Mouse (Mus musculus) heart, adult 11 months (tissue): Measurements from ENCODE around the gene Trappc4.
A peak's percentile ranks its signal among the peaks of the same experiment; 100 is the strongest.
"Not testable (repeated sequence)": the region's sequence is repeated elsewhere in the genome, so short reads cannot be mapped to it uniquely, and the experiment has no call there.

Source experiments
- DNase-seq: peaks from one replicate; pipeline ENCODE4 v3.0.0; 2022

The Trappc4 gene

GRCm38 (mm10) chr9:44406906-44407751 is at the start of gene Trappc4, which contains the start of gene Rps25:
Gene Trappc4 (minus strand): TSS chr9:44407600.
Gene Rps25 (plus strand): TSS chr9:44407139.
- DNase-seq = peak; percentile 100

GRCm38 (mm10) chr9:44454891-44455220 is 47.5 kb upstream of the Trappc4 start, which contains the start of gene Upk2:
Gene Upk2 (minus strand): TSS chr9:44454976.
- no peak for DNase-seq

- peak; percentile 96 for DNase-seq
Measured at GRCm38 (mm10) chr9:44454132-44454890, 46.9 kb upstream of the Trappc4 start.

GRCm38 (mm10) chr9:44450387-44450786 is 43.0 kb upstream of the Trappc4 start:
- DNase-seq = no peak

DNA sequence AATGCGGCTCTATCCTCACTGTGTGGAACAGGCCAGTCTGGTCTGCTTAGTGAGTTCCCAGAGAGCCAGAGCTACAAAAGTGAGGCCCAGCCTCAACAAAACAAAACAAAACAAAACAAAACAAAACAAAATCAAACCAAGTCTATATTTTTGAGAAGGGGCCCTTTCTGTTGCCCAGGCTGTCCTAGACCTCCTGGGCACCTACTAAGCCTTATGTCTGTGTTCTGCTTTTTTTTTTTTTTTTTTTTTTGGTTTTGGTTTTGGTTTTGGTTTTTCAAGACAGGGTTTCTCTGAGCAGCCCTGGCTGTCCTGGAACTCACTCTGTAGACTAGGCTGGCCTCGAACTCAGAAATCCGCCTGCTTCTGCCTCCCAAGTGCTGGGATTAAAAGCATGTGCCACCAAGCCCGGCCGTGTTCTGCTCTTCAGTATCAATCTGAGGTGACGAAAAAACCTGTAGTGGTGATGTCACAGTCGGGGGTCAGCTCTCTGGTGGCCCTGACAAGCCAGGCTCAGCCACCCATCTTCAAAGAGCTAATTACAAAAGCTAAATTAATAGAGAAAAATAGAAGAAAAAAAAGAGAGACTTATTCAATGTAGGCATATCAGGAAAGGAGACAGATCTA is 37.1 kb upstream of the Trappc4 start:
- DNase-seq = not testable (repeated sequence)

GRCm38 (mm10) chr9:44440961-44441360 is 33.6 kb upstream of the Trappc4 start, which contains the start of gene Foxr1:
Gene Foxr1 (minus strand): TSS chr9:44441136.
- no peak for DNase-seq

- DNase-seq = peak; percentile 94
Measured at GRCm38 (mm10) chr9:44435747-44436146, 28.3 kb upstream of the Trappc4 start.

DNA sequence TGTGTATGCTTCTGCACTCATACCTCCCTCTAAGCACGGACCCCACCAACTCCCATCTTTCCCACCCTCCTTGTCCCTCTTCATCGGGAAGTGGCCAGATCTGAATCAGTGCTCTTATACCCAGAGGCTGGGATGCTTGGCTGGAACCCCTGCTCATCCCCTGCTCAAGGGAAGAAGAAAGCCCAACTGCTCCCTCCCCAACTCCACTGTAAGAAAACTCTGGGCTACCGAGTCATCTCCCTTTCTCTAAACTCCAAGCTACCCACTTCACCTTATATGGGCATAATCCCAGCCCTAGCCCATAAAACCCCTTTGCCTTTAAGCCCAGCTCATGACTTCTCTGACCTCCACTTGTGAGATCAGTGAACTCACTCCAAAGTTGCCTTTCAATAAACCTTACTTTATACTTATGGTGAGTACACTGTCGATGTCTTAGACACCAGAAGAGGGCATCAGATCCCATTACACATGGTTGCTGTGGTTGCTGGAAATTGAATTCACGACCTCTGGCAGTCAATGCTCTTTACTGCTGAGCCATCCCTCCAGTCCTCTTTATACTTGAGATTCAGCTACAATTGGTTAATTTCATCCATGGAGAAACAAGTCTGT is 25.3 kb upstream of the Trappc4 start:
- no peak for DNase-seq

- DNase-seq = no peak
Measured at GRCm38 (mm10) chr9:44423576-44423975, 16.2 kb upstream of the Trappc4 start.

DNA sequence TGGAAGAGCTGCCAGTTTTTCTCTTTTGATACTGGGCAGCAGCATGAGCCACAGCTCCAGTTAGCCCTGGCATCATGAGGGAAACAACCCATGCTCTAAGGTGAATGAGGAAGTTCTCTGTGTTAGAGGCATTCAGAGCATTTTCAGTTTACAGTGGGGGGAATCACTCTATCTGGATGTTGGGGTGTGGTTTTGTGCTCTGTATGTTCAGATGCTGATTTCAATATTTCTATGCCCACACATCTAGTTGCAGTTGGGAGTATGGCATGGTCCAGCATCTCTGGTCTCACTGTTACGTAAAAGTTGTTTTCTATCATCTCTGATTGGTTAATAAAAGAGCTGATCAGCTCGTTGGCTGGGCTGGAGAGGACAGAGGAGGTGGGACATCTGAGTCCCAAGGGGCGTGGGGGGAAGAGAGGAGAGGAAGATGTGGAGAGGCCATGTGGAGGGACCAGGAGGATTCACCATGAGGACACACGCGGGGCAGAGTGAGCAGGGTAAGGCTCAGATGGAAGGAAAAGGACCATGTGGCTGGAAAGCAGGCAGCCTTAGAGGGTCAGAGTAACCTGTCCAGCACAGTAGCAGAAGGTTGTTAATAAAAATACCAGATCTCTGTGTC is 13.0 kb upstream of the Trappc4 start:
- no peak for DNase-seq

- not testable (repeated sequence) for DNase-seq
Measured at GRCm38 (mm10) chr9:44419730-44420129, 12.3 kb upstream of the Trappc4 start.

GRCm38 (mm10) chr9:44418519-44419385 is 11.4 kb upstream of the Trappc4 start, which contains the start of gene Ccdc84:
Gene Ccdc84 (minus strand): TSS chr9:44418569.
- no peak for DNase-seq

- peak; percentile 99 for DNase-seq
Measured at GRCm38 (mm10) chr9:44417892-44418363, 10.5 kb upstream of the Trappc4 start.

- DNase-seq = no peak
Measured at GRCm38 (mm10) chr9:44417156-44417891, 9.9 kb upstream of the Trappc4 start.

DNA sequence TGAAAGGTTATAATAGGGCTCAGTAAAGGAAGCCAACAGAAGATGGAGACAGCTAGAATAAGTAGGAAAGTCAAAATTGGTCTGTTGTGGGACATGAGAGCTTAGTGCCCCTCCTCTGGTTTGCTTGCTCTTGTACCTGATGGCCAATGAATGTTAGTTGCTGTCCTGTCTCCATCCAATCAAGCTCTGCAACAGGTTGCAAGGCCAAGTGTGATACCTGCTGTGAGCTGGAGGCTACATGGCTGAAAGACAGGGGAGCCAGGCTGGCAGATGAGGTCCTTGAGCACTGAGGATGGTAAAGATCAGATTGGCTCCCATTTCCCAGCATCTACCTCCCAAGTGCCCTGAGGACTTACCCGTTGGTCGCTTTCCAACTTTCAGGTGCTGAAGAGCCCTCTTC is 5.4 kb upstream of the Trappc4 start:
- no peak for DNase-seq

DNA sequence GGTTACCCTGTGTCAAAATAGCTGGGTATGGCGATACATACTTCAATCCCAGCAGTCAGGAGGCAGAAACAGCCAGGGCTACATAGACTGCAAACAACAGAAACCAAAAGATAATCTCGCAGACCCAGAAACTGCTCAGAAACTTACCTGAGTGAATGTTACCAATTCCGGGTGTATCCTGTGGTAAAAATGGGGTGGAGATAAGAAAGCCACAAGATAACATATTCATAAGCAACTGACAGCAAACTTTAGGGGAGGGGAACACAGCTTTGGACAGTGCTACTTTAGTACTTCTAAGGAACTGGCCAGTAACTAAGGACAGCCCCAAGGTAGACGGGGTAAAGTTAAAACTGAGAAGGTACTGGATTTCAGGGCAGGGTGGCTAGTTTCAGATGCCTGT is 4.9 kb upstream of the Trappc4 start:
- DNase-seq = no peak

GRCm38 (mm10) chr9:44411601-44412130 is 4.3 kb upstream of the Trappc4 start:
- DNase-seq = no peak

DNA sequence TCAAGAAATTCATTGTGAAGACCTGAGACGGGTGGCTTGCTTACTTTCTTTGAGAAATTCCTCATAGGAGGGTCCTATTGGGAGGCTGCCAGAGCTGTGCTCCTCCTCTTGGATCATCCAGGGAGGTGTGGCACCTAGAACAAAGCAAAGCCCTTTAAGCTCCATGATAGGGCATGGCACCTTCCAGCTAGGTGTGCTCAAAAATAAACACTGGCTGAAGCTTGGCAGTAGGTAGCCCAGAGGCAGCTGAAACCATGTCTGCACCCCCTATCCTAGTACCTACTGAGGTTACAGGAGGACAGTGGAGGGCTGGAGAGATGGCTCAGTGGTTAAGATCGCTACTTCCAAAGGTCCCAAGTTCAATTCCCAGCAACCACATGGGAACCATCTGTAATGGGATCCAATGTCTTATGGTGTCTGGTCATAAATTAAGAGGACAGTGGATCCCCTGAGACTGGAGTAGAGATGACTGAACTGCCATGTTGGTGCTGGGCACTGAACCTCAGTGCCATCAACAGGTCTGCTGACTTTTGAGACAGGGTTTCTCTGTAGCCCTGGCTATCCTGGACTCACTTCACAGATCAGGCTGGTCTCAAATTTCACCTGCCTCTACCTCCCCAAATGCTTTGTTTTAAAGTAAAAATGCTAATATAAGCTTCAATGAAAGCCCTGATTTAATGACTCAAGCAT is 3.4 kb upstream of the Trappc4 start:
- no peak for DNase-seq

- DNase-seq = not testable (repeated sequence)
Measured at GRCm38 (mm10) chr9:44408693-44409092, 1.3 kb upstream of the Trappc4 start.

- no peak for DNase-seq
Measured at GRCm38 (mm10) chr9:44407752-44408097, 325 bp upstream of the Trappc4 start.
